Mouse (Mus musculus) kidney, adult 2 months (tissue): ENCODE data around the gene Tub.

Experiments used
- CTCF ChIP-seq: fragments of 200-500 bp; conservative IDR thresholded peaks from 2 replicates; pipeline ENCODE4 v1.5.1; 2011; ENCODE audit warnings: low read depth, mild to moderate bottlenecking, control low read depth, low read length, moderate library complexity, mixed read lengths; ENCODE audit not compliant: insufficient read depth, insufficient read length
- POLR2A ChIP-seq: fragments of 200-500 bp; IDR thresholded peaks from one replicate; pipeline ENCODE4 v1.6.1; 2011; ENCODE audit warnings: low read depth, low read length, control low read depth

DNA sequence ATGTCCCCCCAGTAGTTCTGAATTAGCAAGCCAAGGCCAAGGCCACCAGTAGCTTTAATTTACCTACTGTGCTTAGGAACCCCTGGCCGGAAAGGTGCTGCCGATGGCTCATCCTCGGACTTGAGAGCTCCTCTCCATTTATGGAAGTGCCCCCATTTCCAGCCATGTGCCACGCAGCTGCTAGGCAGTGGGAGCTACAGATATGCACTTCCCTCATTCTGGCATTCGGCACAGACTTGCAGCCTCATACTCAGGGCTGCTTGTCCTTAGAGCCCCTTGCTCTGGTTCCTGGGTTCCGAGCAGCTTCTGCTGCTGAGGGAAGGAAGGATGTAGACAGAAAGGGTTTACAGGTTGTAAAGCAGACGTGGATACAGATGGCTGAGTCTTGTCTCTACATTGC, 64.7 kb downstream of the Tub start:
- TF ChIP-seq CTCF: no peak
- TF ChIP-seq POLR2A: no peak
